Comparison of ENCODE assay signal across 8 mouse cellular contexts in the genomic region with DNA sequence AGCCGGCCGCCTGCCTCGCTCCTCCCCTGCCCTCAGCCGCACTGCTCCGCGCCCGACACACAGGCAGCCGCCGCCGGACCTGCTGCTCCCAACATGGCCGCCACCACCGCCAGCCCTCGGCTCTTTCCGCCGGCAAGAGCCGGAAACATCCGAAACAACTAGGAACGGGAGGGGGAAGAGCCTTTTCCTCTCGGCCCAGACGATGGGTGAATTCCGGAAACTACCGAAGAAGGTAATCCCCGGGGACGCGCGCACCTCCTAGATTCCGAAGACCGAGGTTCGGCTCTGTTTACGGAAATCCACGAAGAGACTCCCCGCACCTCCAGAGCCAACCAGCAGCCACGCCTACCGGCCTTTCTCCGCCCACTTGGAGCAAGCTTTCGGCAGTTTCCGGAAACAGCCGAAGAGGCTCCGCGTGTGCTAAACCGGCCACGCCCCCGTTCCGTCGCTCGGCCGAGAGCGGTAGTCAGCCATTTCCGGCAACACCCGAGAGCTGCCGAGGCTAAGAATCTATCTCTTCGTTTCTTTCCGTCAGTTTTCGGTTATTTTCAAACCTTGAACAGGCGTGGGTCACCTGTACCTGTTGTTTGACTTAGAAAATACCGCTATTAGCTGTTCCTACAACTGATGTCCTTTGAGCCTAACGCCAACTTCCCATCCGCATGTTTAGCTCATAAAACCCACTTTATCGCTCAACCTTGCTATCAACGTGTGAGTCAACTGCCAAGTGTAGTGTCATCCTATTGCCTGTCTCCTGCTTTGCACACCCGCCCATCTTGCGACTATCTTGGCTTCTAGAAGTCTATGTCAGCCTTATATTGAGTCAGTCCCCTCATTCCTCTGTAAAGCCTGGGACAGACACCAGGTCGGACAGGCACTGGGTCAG. TPM values are rescaled to one million over a fixed set of nuclear protein-coding genes. Genes with fewer than 3 reads are reported as not detected.
A peak's percentile ranks its signal among the peaks of the same experiment; 100 is the strongest.
DNase-seq lines count a peak whose midpoint lies in the region; ATAC-seq lines count a peak whose summit lies in the region.

A gene (minus strand): TSS at position 349 of the 886 bp plus-strand sequence.

- H3K9me3 ChIP-seq in intestine, embryonic 14.5 days (ENCODE audit: control insufficient read depth, low read length), result no peaks in the 10 kb centered on the region

- H3K36me3 ChIP-seq in intestine, embryonic 14.5 days (ENCODE audit: control insufficient read depth, insufficient read depth, low read length), result no peaks in the 10 kb centered on the region

- H3K4me1 ChIP-seq in intestine, embryonic 14.5 days (replicated peaks; ENCODE audit: control insufficient read depth, insufficient read depth, low read length), result peaks cover 28% of the 10 kb centered on the region

- 2% methylated on average over 60 of the region's 63 CpGs for WGBS in intestine, embryonic 14.5 days

- peak; percentile 97 for DNase-seq in adrenal gland, adult 18-20 months (ENCODE audit: low spot score in 2 of 2)
- DNase-seq in embryo, embryonic 11 days, result peak; percentile 100
- peak; percentile 98 for DNase-seq in gastrocnemius, postnatal 25 days
- DNase-seq in intestine, embryonic 14.5 days (ENCODE audit: low spot score), result peak; percentile 98
- DNase-seq in left cerebral cortex, postnatal 14 days (ENCODE audit: low spot score in 2 of 2), result peak; percentile 100
- peak; percentile 100 for DNase-seq in mesoderm, embryonic 11.5 days (ENCODE audit: low read depth, low spot score)
- peak; percentile 99 for DNase-seq in right cerebral cortex, postnatal 36 days (ENCODE audit: low spot score in 2 of 2)
- peak; percentile 99 for DNase-seq in yolk sac, embryonic 10.5 days (ENCODE audit: low spot score)

- intact Hi-C loops in left cerebral cortex, postnatal 14 days (cut with DNase I), result loop anchor here (2.0 to 10.0 kb wide), 4 partner anchors 63 to 287 kb away; a partner anchor contains a TSS

- peak within 1 kb of the TSS; percentile 90 for H3K9ac ChIP-seq in intestine, embryonic 14.5 days (ENCODE audit: low read length)

- peak; percentile 92 for ATAC-seq in intestine, embryonic 14.5 days (replicated peaks; ENCODE audit: low FRiP score, low TSS enrichment, low read depth)

- H3K4me2 ChIP-seq in intestine, embryonic 14.5 days (ENCODE audit: low read length), result peak within 1 kb of the TSS; percentile 78

- H3K4me3 ChIP-seq in intestine, embryonic 14.5 days (ENCODE audit: low read depth, low read length), result peak within 1 kb of the TSS; percentile 93

- H3K27ac ChIP-seq in intestine, embryonic 14.5 days (ENCODE audit: low read depth), result peak within 1 kb of the TSS; percentile 84

- H3K27me3 ChIP-seq in intestine, embryonic 14.5 days (replicated peaks; ENCODE audit: control insufficient read depth, insufficient read depth, low read length), result no peaks in the 10 kb centered on the region

RNA-seq across cellular contexts. Expression of the gene that starts here (rescaled TPM):
- 10 to 100 TPM; 63.5 to 64.0 TPM for total RNA-seq in adrenal gland, adult 18-20 months (2021)
- 10 to 100 TPM; 27.4 to 30.6 TPM for total RNA-seq in gastrocnemius, postnatal 25 days (2021)
- polyA plus RNA-seq in intestine, embryonic 14.5 days (2014; fragmentation: Nextera tagmentation; extraction: Ambion mirVana), result 48.7 and 54.0 TPM in 2 replicates
- total RNA-seq in left cerebral cortex, postnatal 14 days (2021), result 100 to 1,000 TPM; 136 to 140 TPM

Comparison
In these comparisons a context has a peak if more than half of its experiments do, and no peak if none do; other contexts are left out.
1. Peak in every context shown above with its lines: DNase-seq, ATAC-seq, H3K4me3 ChIP-seq and H3K27ac ChIP-seq.